Mouse (Mus musculus) yolk sac, embryonic 10.5 days (tissue): ENCODE data around the gene Ptchd1.

Experiments used
- DNase-seq: peaks from one replicate; pipeline ENCODE4 v3.0.0-alpha.2; 2017; ENCODE audit warnings: low spot score

Gene Ptchd1

DNA sequence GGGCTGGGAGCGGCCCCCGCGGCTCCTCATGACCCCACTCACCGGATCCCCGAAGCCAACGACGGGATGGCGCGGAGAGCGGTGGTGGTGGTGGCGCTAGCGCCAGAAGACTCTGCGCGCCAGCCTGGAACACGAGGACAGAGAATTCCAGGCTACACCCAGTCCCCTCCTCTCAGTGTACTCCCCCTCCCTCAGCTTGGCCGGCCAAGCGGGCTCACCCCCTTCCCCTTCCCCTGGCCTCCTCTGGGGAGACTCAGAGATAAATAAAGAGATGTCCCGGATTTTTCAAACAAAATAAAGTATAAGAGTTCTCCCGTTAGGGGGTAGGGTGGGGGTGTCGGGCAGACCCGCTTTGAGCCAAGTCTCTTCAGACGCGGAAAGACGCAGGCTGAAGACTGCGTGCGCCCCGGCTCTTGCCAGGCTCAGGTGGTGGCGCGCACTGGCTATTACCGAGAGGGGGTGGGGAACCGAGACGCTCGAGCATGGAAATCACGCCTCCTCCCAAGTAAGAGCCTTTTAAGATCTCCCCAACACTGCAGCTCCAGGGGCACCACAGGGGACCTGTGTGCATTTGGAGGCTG, at the start of gene Ptchd1:
TSS of gene Ptchd1 (minus strand) at position 114 of the 581 bp plus-strand sequence.
- no peak for DNase-seq

DNA sequence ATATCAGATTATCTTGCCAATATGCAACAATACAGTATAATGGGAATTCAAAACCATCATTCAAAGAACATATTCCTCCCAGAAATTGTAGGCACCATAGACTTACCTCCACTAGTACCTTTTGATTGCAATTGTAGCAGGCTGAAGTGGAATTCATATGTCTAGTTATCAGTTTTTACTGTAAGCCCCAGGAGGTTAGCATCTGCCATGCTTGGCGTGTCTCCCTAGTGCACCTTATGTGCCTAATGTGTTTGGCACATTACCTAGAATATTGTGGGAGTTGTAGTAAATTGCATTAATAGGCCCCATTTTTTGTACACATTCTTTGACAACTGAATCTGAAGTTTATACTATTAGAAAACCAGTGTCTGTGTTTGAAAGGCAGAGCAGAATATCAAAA, 34.4 kb upstream of the Ptchd1 start:
- no peak for DNase-seq

DNA sequence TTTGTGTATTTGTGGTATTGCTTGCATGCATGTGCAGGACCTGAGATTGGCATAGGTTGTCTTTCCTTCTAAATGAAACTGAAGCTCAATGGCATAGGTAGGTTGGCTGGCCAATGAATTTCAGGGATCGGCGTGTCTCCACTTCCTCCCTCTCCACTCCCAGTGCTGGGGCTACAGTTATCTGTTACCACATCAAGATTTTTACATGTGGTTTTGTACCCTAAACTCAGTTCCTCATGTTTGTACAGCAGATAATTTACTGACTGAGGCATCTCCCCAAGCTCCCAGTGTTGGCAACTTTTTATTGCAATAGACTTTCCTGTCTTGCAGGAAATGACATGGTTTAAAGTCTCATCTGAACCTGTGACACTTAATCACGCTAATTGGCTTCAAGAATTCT, 22.4 kb upstream of the Ptchd1 start:
- no peak for DNase-seq

DNA sequence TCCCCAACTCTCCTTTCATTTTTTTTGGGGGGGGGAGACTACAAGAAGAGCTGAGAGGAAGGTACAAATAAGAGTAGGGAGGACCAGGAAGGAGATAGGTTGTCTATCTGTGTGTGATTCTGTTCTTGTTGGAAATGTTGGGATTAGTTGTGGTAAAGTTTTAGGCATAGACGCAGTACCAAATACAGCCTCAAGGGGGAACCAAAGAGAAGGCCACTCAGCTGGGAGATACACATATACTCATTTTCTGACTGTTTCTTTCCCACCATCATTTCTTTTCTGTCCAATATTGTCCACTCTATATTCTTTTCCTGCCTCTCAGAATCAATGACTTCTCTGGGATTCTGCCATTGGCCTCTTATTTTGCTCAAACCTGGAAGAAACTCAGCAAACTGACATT, 20.4 kb upstream of the Ptchd1 start:
- no peak for DNase-seq

DNA sequence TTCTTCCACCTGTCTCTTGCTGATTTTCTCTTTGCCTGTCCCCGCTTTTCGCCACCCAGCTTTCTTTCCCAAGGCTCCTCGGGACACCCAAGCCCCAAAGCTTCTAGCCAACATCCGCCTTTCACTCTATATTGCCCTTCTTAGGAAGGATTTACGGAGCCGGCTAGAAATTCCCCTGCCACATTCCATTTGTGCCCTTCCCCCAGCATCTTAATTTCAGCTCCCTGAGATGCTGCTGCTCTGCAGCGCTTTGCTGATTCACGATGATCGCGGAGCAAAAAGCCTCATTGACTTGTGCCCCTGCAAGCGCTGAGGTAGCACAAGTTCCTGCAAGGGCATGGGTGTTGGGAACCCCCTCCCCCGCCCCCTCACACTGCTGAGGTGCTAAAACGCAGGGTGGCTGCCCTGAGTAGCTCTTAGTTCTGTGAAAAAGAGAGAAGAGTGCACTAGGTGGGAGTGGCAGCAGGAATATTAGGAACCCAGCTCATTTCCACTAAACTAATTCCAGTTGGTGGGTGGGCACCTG, 2.1 kb upstream of the Ptchd1 start:
- no peak for DNase-seq

DNA sequence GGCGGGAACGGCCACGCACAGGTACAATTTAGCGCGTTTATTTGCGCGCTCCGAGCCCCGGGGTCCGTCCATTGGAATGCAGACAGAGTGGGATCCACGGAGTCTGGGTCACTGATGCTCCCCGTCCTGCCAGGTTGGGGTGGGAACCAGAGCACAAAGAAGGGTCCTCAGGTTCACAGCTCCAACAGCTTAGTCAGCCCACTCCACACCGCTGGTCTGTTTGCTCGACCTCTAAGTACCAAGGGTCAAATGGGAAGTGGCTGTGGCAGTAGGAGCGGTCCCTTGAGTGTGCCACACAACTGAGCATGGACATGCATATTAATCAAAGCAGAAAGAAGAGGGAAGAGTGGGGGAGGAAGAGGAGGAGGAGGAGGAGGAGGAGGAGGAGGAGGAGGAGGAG, 1.3 kb upstream of the Ptchd1 start:
- no peak for DNase-seq

DNA sequence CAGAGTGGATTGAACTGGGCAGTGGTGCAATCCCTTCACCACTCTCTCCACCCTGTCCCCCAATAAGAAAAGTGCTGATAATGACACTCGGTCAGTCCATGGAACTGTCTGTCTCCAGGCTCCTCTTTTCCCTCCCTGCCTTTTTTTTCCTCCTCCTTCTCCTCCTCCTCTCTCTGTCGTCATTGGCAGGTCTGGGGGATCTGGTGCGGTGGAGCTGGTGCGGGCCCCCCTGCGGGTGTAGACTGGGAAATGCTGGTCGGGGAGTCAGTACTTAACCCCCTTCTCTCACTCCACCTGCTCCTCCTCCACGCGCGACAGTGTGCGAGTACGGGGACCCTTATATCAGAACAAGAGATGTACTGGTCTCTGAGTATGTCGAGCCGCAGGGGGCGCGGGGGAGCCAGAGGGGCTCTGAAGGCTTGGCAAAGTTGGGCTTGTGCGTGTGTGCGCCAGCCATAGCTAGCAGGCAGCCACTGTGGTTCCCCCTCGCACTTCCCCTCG, 777 bp upstream of the Ptchd1 start, which contains the start of gene Gm15155:
TSS of gene Gm15155 (plus strand) at position 401 of the 501 bp plus-strand sequence.
- DNase-seq: no peak

DNA sequence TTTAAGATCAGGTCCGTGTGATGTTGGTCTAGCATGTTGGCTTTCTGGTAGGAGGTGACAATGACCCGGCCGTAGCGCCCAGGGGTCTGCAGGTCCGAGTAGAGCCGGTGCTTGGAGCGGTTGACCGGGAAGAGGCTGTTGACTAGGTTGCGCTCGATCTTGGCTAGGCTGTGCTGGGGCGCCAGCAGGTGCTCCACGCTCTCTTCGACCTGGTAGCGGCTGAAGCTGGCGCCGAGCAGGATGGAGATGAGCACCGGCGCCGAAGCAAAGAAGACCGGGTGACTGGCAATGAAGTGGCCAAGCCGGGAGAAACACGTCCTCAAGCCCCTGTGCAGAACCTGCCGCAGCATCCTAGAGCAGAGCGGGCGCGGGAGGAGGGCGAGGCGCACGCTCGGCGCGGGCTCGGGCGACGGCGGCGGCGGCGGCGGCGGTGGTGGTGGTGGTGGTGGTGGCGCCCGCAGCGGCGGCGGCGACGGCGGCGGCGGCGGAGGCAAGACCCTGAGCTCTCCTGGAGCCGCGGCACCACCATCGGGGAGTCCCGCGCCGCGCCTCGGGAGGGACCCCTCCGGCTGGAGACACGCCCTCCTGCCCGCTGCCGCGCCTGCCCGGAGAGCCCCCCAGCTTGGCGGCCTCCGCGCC, 534 bp downstream of the Ptchd1 start:
- DNase-seq: no peak

DNA sequence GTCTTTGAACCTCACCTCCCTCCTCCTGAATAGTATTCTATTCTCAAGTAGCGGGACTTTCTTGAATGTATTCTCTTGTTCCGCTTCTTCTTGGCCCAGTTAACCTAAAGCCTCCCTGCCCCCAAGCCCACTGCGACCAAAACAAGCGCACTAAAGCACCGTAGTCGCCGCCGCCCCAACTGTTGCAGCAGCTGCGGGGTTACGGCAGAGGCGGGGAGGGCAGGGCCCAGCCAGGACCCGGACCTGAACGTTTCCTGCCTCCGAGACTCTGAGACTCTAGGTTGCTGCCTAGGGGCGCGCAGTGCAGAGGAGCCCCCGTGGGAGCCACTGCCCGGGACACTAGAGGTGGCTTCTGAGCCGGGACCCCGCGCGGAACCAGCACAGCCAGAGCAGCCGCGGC, 1.1 kb downstream of the Ptchd1 start:
- no peak for DNase-seq

DNA sequence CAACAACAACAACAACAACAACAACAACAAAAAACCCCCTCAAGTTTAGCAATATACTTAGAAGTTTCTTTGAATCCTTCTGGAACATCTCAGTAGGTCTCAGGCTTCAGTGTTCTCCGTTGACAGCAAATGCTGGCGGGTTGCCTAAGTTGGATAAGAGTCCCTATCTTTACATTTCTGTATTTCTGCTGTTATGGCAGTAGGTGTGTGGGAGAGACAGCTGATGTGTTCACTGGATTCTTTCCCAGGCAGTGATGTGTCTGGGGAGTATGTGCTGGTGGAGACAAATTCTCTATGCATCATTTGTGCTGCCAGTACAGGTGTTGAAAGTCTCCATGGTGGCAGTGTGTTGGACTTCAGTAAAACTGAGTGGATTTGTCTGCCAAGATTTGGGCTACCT, 22.4 kb downstream of the Ptchd1 start:
- DNase-seq: no peak

DNA sequence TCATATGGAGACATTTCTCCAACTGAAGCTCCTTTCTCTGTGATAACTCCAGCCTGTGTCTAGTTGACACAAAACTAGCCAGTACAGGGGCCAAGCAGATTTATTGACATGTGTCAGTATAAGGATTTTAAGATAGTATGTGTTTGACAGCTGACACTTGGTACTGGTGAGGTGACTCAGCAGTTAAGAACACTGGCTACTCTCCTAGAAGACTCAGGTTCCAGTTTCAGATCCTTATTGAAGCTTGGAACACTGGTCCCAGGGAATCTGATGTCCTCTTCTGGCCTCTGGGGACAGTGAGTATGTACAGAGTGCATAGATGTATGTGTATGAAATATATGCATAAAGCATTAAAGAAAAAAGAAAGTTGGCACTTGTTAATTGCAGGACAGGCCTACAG, 27.2 kb downstream of the Ptchd1 start:
- no peak for DNase-seq

DNA sequence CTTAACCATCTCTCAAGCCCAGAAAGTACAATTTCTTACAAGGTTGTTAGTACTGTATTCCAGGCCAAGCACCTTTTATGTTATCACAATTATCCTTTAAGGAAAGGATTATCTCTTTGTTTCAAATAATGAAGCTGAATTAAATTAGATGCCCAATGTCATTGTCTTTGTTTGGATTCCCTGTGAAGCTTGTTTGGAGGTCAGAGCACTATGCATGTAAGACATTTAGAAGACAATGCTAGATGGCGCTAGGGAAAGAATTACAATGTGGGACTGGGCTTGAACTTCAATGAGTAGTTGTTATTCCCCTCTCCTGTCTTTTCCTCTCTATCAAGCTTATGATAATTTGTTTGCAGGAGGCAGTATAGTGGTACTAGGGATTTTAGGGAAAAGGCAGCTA, 28.9 kb downstream of the Ptchd1 start:
- no peak for DNase-seq

DNA sequence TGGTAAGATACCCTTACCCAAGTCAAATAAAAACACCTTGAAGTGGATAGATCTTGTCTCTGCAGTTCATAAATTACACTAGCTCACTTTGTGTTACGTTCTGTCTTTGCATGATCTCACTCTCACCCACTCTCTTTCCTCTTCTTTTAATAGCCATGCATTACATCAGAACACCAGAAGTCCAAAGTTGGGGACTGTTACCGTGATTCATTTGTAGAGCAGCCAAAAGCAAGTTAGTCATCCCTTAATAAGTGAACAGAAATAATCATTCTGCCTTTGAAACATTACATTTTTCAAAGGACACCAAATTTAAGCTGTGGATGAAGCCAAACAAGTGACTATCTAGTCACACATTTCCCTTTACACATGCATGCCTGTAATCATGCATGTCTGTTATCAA, 31.1 kb downstream of the Ptchd1 start:
- no peak for DNase-seq

DNA sequence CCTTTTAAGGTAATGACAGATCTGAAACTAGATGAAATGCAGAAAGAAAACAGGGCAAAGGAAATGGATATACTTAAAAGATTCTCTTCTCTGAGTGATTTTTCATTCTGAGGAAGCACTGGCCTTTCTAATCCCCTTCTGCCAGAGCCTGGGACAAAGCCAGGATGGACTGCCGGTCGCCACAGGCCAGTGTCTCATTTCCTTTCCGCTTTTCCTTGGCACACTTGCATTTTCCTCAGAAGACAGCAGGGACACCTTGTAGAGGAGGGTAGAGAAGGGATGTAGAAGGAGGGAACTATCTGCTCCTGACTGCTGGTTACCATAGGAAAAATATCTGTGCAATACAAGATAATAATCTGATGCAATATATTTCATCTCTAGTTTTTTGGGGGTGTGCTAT, 32.1 kb downstream of the Ptchd1 start:
- DNase-seq: no peak

DNA sequence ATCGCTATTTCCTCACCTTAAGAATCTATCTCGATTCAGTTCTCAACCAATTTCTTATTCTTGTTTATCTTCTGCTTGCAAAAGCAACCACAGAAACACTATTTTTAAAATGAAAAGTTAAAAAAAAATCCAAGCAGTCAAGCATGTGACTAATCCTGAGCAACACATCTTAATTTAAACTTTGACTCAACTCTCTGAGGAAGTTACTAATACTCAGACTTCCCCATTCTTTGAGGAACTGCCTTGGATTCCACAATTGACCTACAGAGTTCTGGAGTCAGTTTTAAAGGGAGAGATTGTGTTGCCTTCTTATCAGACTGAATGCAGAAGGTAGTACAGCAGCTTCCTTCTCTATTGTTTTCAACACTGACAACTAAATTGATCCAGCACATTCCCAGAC, 39.0 kb downstream of the Ptchd1 start:
- DNase-seq: no peak

DNA sequence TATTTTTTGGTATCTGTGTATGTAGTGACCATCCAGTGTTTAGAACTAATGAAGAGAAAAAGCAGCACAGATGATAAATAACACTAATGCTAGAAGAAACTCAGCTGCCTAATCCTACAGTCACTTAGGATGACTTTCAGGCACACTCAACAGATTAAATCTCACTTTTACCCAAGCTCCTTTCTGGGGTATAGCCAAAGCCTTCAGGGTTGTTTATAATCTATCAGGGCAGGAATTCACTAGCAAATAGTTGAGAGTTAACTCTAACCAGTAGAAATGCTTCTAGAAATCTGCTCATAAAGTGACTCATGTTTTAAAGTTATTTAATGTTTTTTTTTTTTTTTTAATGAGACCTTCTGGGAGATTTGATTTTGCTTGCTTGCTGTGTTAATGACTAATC, 43.8 kb downstream of the Ptchd1 start:
- no peak for DNase-seq

DNA sequence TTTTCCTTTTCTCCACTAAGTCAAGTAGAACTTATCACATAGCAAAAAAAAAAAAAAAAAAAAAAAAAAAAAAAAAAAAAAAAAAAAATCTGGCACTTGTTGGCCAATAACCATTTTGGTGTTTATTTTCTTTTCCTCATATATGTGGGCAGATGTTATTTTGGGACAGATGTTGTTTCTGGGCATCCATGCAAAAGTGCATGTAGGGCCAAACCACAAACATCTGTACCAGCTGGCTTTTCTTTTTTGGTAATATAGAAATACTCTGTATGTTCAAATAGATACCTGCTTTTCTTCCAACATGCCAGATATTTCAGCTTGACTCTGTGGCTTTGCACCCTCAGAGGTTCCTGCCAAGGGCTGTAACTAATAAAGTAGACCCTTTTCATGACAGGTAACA, 51.2 kb downstream of the Ptchd1 start:
- DNase-seq: no peak

DNA sequence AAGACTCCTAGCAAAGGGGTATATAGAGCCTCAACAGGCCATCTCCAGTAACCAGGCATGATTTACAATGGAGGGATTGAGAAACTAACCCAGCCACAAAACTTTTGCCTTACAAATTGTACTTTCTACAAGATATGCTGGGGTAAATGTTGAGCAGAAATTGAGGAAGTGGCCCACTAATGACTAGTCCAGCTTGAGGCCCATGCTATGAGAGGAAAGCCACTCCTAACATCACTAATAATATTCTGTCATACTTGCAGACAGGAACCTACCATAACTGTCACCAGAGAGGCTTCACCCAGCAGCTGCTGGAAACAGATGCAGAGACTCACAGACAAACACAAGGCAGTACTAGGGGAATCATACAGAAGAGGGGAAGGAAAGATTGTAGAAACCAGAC, 79.8 kb downstream of the Ptchd1 start:
- no peak for DNase-seq
